Mouse (Mus musculus) brain, adult 2 months (tissue): ENCODE measurements around the gene 1700023F06Rik.

ENCODE experiments used
- DNase-seq: peaks from one replicate; pipeline ENCODE4 v3.0.0; 2011; ENCODE audit warnings: low read depth, low spot score

Gene 1700023F06Rik

GRCm38 (mm10) chr11:103181911-103182310, 26.4 kb downstream of the 1700023F06Rik start:
- no peak for DNase-seq

GRCm38 (mm10) chr11:103181349-103181748, 27.0 kb downstream of the 1700023F06Rik start:
- no peak for DNase-seq

DNA sequence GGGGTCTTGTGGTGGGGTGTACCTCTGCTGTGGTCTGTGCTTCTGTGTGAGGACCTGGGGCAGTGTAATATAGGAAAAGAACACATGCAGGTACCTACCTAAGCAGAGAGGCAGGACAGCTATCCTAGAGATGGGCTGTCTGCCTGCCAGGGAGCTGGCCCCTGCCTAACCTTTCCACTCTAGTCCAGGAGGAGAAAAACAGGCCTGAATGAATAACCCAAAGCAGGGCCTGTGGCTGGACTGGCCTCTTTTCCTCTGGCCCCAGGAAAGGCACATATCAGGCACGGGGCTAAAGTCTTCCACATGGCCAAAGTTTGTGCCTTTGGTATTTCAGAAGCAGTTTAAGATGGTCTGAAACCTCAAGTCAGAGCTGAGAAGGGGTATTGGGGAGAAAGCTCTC, 27.9 kb downstream of the 1700023F06Rik start:
- DNase-seq, result no peak

- DNase-seq, result no peak
Observed at GRCm38 (mm10) chr11:103178748-103179147, 29.6 kb downstream of the 1700023F06Rik start.

DNA sequence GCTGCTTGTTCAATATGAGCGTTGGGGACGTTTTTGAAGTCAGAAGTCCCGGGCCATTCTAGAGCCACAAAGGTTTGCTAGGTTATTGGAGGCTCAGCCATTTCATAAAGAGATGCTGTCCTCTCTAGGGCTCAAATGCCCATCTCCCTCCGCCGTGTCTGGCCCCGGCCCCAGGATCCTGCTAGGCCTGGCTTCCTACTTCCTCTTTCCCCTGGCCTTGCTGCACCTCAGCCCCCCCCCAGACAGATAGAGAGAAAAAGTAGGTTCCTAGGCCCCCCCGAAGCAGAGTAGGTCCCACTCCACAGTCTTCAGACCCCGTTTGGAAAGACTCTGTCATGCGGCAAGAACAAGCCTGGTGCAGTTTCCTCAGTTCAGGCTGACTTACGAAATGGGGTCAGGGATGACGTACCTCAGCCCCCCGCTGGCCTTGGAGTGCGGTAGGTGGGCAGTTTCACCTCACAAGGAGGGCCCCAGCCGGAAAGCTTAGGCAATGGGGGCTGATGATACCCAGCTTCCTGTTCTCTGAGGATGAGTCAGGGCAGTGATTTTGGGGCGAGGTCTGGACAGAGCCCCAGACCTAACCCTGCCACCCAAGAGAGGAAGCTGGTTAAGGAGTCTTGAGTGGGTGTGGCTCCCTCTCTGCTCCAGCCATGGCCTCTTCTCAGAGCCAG, 30.4 kb downstream of the 1700023F06Rik start:
- DNase-seq, result no peak

- DNase-seq, result no peak
Observed at GRCm38 (mm10) chr11:103177216-103177615, 31.1 kb downstream of the 1700023F06Rik start.

DNA sequence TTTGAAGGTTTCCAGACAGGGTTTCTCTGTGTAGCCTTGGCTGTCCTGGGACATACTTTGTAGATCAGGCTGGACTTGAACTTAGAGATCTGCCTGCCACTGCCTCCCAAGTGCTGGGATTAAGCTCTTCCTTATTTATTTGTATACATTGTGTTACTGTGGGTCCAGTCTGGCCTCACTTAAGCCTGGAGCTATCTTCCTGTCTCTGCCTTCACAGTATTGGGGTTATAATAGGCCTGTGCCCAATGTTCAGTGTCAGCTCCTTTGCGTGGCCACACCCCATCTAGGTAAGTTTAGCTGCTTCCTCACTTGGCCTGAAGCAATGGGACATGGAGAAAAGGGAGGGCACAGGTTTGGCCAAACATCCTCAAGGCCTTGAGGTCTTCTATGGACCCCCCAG, 31.8 kb downstream of the 1700023F06Rik start:
- no peak for DNase-seq

DNA sequence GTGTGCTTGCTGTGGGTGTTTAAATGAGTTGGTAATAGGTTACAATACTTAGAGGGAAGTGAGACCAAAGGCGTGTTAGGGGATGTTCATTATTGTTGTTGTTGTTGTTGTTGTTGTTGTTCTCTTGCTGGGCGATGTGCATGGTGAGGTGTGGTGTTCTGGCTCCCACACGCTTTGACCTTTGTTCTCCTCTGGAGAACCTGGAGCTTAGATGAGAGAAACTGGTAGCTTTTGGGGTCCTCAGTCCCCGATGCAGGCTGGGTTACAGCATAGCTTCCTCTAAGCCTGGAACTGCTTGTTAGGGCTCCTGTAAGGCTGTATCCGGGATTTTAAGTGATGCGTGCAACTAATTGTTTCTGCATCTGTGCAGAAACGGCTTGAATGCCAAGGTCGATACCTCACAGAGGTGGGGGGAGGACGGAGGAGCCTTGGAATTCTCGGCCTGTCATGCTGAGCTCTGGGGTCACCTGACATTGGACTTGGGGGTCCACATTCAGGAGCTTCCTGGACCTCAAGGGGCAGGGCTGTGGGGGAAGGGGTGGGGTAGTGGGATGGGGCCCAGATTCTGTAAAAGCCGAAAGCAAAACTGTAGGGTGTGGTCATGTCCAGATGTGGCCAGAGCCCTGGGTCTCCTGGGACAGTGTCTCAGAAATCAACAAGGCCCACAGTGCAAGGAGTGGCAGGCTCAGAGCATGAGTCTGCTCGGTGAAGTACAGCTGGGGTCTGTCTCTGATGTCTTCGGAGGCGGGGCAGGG, 32.5 kb downstream of the 1700023F06Rik start:
- no peak for DNase-seq

- no peak for DNase-seq
Observed at GRCm38 (mm10) chr11:103174891-103175391, 33.4 kb downstream of the 1700023F06Rik start.

- no peak for DNase-seq
Observed at GRCm38 (mm10) chr11:103174411-103174832, 33.9 kb downstream of the 1700023F06Rik start.

- DNase-seq, result peak; percentile 73
Observed at GRCm38 (mm10) chr11:103173771-103174344, 34.5 kb downstream of the 1700023F06Rik start.

DNA sequence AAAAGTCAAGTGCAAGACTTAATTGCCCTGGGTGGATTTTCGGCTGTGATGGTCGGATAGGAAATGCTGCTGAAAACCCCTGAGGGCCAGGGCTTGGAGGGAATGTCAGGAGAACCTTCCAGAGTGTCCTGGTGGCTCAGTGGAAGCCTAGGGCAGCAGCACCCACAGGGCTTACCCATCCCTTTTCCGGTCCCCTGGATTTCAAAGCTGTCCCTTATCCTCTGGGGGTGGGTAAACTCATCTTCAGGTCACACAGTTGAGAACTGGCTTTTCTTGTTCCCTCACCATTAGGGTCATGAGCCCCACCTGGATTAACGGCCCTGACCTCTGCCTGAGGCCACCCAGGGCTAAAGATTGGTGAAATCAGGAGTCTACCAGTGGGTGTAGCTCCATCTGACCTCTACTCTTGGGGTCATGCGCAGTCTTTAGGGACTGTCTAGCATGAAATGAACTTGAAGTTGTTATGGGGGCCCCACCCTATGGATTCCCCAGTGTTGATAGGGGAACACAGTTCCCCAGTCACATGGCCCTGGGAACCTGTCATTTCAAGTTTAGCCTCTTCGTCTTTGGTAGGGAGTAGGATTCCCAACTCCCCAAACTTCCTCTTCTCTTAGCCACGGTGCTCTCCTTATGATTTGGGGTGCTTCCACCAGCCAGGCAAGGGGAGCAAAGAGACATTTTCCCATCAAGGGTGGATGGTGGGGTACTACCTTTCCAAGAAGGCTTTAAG, 35.2 kb downstream of the 1700023F06Rik start:
- DNase-seq, result no peak

- DNase-seq, result no peak
Observed at GRCm38 (mm10) chr11:103172392-103173040, 35.8 kb downstream of the 1700023F06Rik start.

DNA sequence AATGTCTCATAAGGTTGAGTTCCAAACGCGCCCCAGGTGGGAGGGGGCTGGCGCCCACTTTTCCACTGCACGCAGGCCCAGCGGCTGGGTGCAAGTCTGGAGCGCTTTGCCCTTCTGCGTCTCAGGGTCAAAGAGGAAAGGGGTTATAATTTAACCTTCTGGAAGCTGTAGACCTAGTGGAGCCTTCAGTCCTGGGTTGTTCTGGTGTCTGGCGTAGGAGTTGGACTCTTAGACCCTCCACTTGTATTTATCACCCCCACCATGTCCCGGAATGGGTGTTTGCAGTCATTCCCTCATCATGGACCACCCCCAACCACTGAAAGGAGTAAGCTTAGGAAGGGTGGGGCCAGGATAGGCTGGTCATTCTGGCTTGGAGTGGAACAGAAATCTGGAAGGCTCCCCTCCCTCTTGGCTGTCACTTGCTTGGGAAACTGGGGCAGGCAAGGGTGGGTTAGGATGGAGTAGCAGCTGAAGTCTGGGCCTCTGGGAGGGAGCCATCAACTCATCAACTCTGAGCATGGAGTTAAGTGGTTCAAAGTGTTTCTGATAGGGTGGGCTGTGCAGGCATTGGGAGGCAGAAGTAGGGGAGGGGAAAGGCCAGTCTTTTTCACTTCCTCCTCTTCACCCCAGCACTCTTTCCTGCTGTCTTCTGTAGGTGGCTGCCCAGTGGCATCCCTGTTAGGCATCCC, 36.5 kb downstream of the 1700023F06Rik start:
- DNase-seq, result no peak

GRCm38 (mm10) chr11:103171286-103171620, 37.1 kb downstream of the 1700023F06Rik start:
- no peak for DNase-seq

GRCm38 (mm10) chr11:103170494-103171285, 37.7 kb downstream of the 1700023F06Rik start, which contains the start of gene Fmnl1:
Gene Fmnl1 (plus strand): TSS chr11:103171107.
- peak; percentile 49 for DNase-seq

DNA sequence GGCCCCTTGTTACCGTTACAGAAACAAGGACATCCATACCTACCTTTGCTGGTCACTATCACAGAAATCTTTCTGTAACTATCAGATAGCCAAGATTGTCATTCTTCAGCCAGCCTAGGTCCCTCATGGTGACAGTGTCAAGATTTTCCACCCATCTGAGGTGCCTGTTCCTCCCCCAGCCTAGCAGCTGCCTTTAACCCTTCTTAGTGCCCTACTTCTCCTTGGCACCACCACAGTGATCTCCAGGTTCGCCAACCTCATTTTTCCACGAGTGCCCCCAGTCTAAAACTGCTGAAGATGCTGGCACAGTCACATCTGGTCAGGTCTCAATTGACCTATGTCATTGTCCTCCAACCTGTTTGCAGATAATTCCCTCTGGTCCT, 38.3 kb downstream of the 1700023F06Rik start:
- DNase-seq, result no peak

GRCm38 (mm10) chr11:103169664-103170063, 38.7 kb downstream of the 1700023F06Rik start:
- no peak for DNase-seq

- DNase-seq, result peak; percentile 89
Observed at GRCm38 (mm10) chr11:103168690-103169390, 39.5 kb downstream of the 1700023F06Rik start.
